ENCODE assay signal across 8 mouse cellular contexts in genomic region chr9:121697150-121698049, GRCm38 (mm10). TPM values are rescaled to one million over a fixed set of nuclear protein-coding genes. Genes with fewer than 3 reads are reported as not detected.
DNase-seq lines count a peak whose midpoint lies in the region; ATAC-seq lines count a peak whose summit lies in the region.

No protein-coding gene starts in this region.

- H3K4me2 ChIP-seq in midbrain, embryonic 11.5 days, result no peak overlapping the region
- no peak overlapping the region for H3K4me2 ChIP-seq in midbrain, embryonic 15.5 days

- no peaks in the 10 kb centered on the region for H3K4me1 ChIP-seq in midbrain, embryonic 11.5 days (ENCODE audit: control insufficient read depth, insufficient read depth, low read length)
- peaks cover 2% of the 10 kb centered on the region for H3K4me1 ChIP-seq in midbrain, embryonic 15.5 days

- no peaks in the 10 kb centered on the region for H3K27me3 ChIP-seq in midbrain, embryonic 11.5 days (ENCODE audit: control insufficient read depth, insufficient read depth, low read length)
- no peaks in the 10 kb centered on the region for H3K27me3 ChIP-seq in midbrain, embryonic 15.5 days (replicated peaks)

- no peaks in the 10 kb centered on the region for H3K9me3 ChIP-seq in midbrain, embryonic 11.5 days (ENCODE audit: control insufficient read depth, low read length)
- no peaks in the 10 kb centered on the region for H3K9me3 ChIP-seq in midbrain, embryonic 15.5 days

- H3K9ac ChIP-seq in midbrain, embryonic 11.5 days (ENCODE audit: low read length), result no peak overlapping the region
- H3K9ac ChIP-seq in midbrain, embryonic 15.5 days, result no peak overlapping the region

- intact Hi-C loops in heart, postnatal 10 days (cut with DNase I), result no loop called here
- intact Hi-C loops in left cerebral cortex, postnatal 25 days (cut with DNase I), result no loop called here

- WGBS in midbrain, embryonic 11.5 days, result 80% methylated on average over 1 of the region's 1 CpGs
- WGBS in midbrain, embryonic 15.5 days, result 92% methylated on average over 1 of the region's 1 CpGs

- peak; percentile 55 for ATAC-seq in midbrain, embryonic 11.5 days (ENCODE audit: low FRiP score)
- no peak; the same call in 1 of the 2 replicates for ATAC-seq in midbrain, embryonic 15.5 days (replicated peaks)
- 0 out of 2 replicates have a peak, but pooled peaks have one; percentile 40 for ATAC-seq in monocyte, adult 5-6 weeks (replicated peaks; ENCODE audit: insufficient number of reproducible peaks, low FRiP score, low TSS enrichment, poor library complexity, severe bottlenecking)
- ATAC-seq in activated CD4-positive, CD25-positive, alpha-beta regulatory T cell, adult 4 months, result no peak

- H3K27ac ChIP-seq in midbrain, embryonic 11.5 days (ENCODE audit: low read depth, low read length), result no peak overlapping the region
- no peak overlapping the region for H3K27ac ChIP-seq in midbrain, embryonic 15.5 days

- H3K36me3 ChIP-seq in midbrain, embryonic 11.5 days (ENCODE audit: control insufficient read depth, insufficient read depth, low read length), result no peaks in the 10 kb centered on the region
- peaks cover 4% of the 10 kb centered on the region for H3K36me3 ChIP-seq in midbrain, embryonic 15.5 days (replicated peaks)

- DNase-seq in midbrain, embryonic 11.5 days (ENCODE audit: low spot score, missing footprints), result no peak
- DNase-seq in MN1 (ENCODE audit: low spot score), result peak; percentile 60
- peak; percentile 63 for DNase-seq in cerebellum, adult 8-10 months
- peak; percentile 59 to 86 for DNase-seq in heart, postnatal 10 days
- DNase-seq in left cerebral cortex, postnatal 25 days (ENCODE audit: low spot score in 2 of 2), result peak; percentile 47 to 62

- H3K4me3 ChIP-seq in midbrain, embryonic 11.5 days (ENCODE audit: low read depth, low read length), result no peak overlapping the region
- no peak overlapping the region for H3K4me3 ChIP-seq in midbrain, embryonic 15.5 days

RNA-seq across cellular contexts. Expression of gene Sec22c, which starts 7.9 kb away (rescaled TPM):
- 16.9 and 18.2 TPM in 2 replicates for polyA plus RNA-seq in midbrain, embryonic 11.5 days (2014; fragmentation: Nextera tagmentation; extraction: Ambion mirVana)
- polyA plus RNA-seq in midbrain, embryonic 15.5 days (2015; fragmentation: Nextera tagmentation; extraction: Ambion mirVana), result 36.9 and 39.4 TPM in 2 replicates
- total RNA-seq in heart, postnatal 10 days (2021), result 1 to 10 TPM; 3.3 to 5.7 TPM
- 10 to 100 TPM; 26.8 to 28.8 TPM for total RNA-seq in left cerebral cortex, postnatal 25 days (2021)
- 1.1 to 4.3 TPM (median 3.0 TPM) in 3 replicates for total RNA-seq in monocyte, adult 5-6 weeks (2017)
- polyA plus RNA-seq in activated CD4-positive, CD25-positive, alpha-beta regulatory T cell, adult 4 months (2017; shearing (Covaris generic)), result 10 to 100 TPM; 13.3 to 17.7 TPM

RNA-seq across cellular contexts. Expression of gene Ss18l2, which starts 12.7 kb away (rescaled TPM):
- polyA plus RNA-seq in midbrain, embryonic 11.5 days (2014; fragmentation: Nextera tagmentation; extraction: Ambion mirVana), result 100 and 106 TPM in 2 replicates
- 139 and 149 TPM in 2 replicates for polyA plus RNA-seq in midbrain, embryonic 15.5 days (2015; fragmentation: Nextera tagmentation; extraction: Ambion mirVana)
- total RNA-seq in heart, postnatal 10 days (2021), result 100 to 1,000 TPM; 133 to 136 TPM
- 10 to 100 TPM; 79.0 to 92.0 TPM for total RNA-seq in left cerebral cortex, postnatal 25 days (2021)
- total RNA-seq in monocyte, adult 5-6 weeks (2017), result 14.6 to 46.7 TPM (median 28.7 TPM) in 3 replicates
- polyA plus RNA-seq in activated CD4-positive, CD25-positive, alpha-beta regulatory T cell, adult 4 months (2017; shearing (Covaris generic)), result 10 to 100 TPM; 59.3 to 65.0 TPM

RNA-seq across cellular contexts. Expression of gene Nktr, which starts 21.6 kb away (rescaled TPM):
- polyA plus RNA-seq in midbrain, embryonic 11.5 days (2014; fragmentation: Nextera tagmentation; extraction: Ambion mirVana), result 61.6 and 70.4 TPM in 2 replicates
- 51.0 and 52.1 TPM in 2 replicates for polyA plus RNA-seq in midbrain, embryonic 15.5 days (2015; fragmentation: Nextera tagmentation; extraction: Ambion mirVana)
- total RNA-seq in heart, postnatal 10 days (2021), result 10 to 100 TPM; 46.9 to 47.7 TPM
- 100 to 1,000 TPM in 1 of 2 experiments, 10 to 100 TPM in 1; 95.5 to 124 TPM for total RNA-seq in left cerebral cortex, postnatal 25 days (2021)
- 193 to 365 TPM (median 198 TPM) in 3 replicates for total RNA-seq in monocyte, adult 5-6 weeks (2017)
- 100 to 1,000 TPM in 1 of 2 experiments, 10 to 100 TPM in 1; 90.3 to 104 TPM for polyA plus RNA-seq in activated CD4-positive, CD25-positive, alpha-beta regulatory T cell, adult 4 months (2017; shearing (Covaris generic))

RNA-seq across cellular contexts. Expression of gene Vipr1, which starts 54.9 kb away (rescaled TPM):
- 0.41 and 0.44 TPM in 2 replicates for polyA plus RNA-seq in midbrain, embryonic 11.5 days (2014; fragmentation: Nextera tagmentation; extraction: Ambion mirVana)
- polyA plus RNA-seq in midbrain, embryonic 15.5 days (2015; fragmentation: Nextera tagmentation; extraction: Ambion mirVana), result 0.14 and 0.15 TPM in 2 replicates
- under 1 TPM; 0.86 to 0.89 TPM for total RNA-seq in heart, postnatal 10 days (2021)
- total RNA-seq in left cerebral cortex, postnatal 25 days (2021), result 10 to 100 TPM; 22.2 to 26.2 TPM
- 0.29 to 0.78 TPM (median 0.32 TPM) in 3 replicates for total RNA-seq in monocyte, adult 5-6 weeks (2017)
- 1 to 10 TPM; 1.5 to 1.8 TPM for polyA plus RNA-seq in activated CD4-positive, CD25-positive, alpha-beta regulatory T cell, adult 4 months (2017; shearing (Covaris generic))

RNA-seq across cellular contexts. Expression of gene Lyzl4, which starts 55.5 kb away (rescaled TPM):
- polyA plus RNA-seq in midbrain, embryonic 11.5 days (2014; fragmentation: Nextera tagmentation; extraction: Ambion mirVana), result 0.22 TPM in 1 of 2 replicates, not detected in the other
- 0.18 and 0.27 TPM in 2 replicates for polyA plus RNA-seq in midbrain, embryonic 15.5 days (2015; fragmentation: Nextera tagmentation; extraction: Ambion mirVana)
- not detected for total RNA-seq in heart, postnatal 10 days (2021)
- total RNA-seq in left cerebral cortex, postnatal 25 days (2021), result 1 to 10 TPM; 1.5 to 1.8 TPM
- total RNA-seq in monocyte, adult 5-6 weeks (2017), result not detected in 3 replicates
- not detected for polyA plus RNA-seq in activated CD4-positive, CD25-positive, alpha-beta regulatory T cell, adult 4 months (2017; shearing (Covaris generic))

Comparison
In these comparisons a context has a peak if more than half of its experiments do, and no peak if none do; other contexts are left out.
1. ATAC-seq: peak in midbrain, embryonic 11.5 days (single experiment) and monocyte, adult 5-6 weeks (single experiment); none in midbrain, embryonic 15.5 days (single experiment) and activated CD4-positive, CD25-positive, alpha-beta regulatory T cell, adult 4 months (single experiment).